Mouse (Mus musculus) forebrain, embryonic 10.5 days (tissue): Measurements from ENCODE around the gene Gimap3. TPM values are rescaled to one million over a fixed set of nuclear protein-coding genes. Genes with fewer than 3 reads are reported as not detected.

Experiments
- DNase-seq: peaks from one replicate; pipeline ENCODE4 v3.0.0-alpha.2; 2017; ENCODE audit warnings: low spot score; ENCODE audit errors: extremely low spot score
- H3K27ac ChIP-seq: fragments of 300-500 bp; sonication (generic); 2 replicates; pipeline ENCODE4 v1.5.1; 2016; ENCODE audit warnings: mild to moderate bottlenecking
- H3K27me3 ChIP-seq: fragments of 300-500 bp; sonication (generic); 2 replicates; pipeline ENCODE4 v1.6.1; 2016; ENCODE audit warnings: mild to moderate bottlenecking; ENCODE audit not compliant: poor library complexity, severe bottlenecking
- H3K36me3 ChIP-seq: fragments of 300-500 bp; sonication (generic); replicated peaks from 2 replicates; pipeline ENCODE4 v1.6.1; 2016; ENCODE audit warnings: mild to moderate bottlenecking, moderate library complexity
- H3K4me1 ChIP-seq: fragments of 300-500 bp; sonication (generic); 2 replicates; pipeline ENCODE4 v1.6.1; 2016
- H3K4me3 ChIP-seq: fragments of 300-500 bp; sonication (generic); 2 replicates; pipeline ENCODE4 v1.5.1; 2016; ENCODE audit warnings: mild to moderate bottlenecking, moderate library complexity
- H3K9me3 ChIP-seq: fragments of 300-500 bp; sonication (generic); 2 replicates; pipeline ENCODE4 v1.6.1; 2016; ENCODE audit warnings: mild to moderate bottlenecking, moderate library complexity
- WGBS: fragments of 180-500 bp; shearing (Covaris S2); methylation state at CpG from one replicate; pipeline ENCODE4 v1.1.7; 2016; 5-methylcytosine and 5-hydroxymethylcytosine counted together
- polyA plus RNA-seq: library from polyadenylated mRNA; unstranded; fragments of >200 nt; fragmentation: Nextera tagmentation; extraction: Ambion mirVana; gene quantifications from 2 replicates; pipeline ENCODE4 v1.2.1, GENCODE M21; 2016

Gene Gimap3
- polyA plus RNA-seq: not detected in 2 replicates

DNA sequence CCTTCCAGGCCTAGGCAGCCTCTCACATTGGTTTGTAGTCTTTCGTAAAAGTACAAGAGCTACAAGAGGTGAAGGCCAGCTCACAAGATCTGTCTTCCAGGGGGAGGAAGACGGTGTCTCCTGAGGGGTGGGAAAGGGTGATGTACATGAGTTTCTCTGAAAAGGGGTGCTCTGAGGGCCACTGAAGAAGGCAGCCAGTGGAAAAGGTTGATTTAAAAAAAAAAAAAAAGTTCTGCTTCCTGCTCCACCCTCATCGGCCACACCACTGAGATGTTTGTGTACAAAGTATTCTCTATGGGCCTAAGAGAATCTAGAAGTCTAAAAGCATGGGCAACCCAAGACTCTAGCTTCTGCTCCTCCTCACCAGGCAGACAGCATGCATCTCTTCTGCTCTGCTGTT lies at the start of gene Gimap3:
Gimap3 (minus strand) TSS at position 156 of the 400 bp plus-strand sequence.
- Histone ChIP-seq H3K4me1 (0 out of 2 replicates have a peak, but pooled peaks cover 4% of the 10 kb centered on the region), H3K9me3 (no peaks in the 10 kb centered on the region), H3K4me3 (no peak within 1 kb of the TSS), H3K27ac (0 out of 2 replicates have a peak within 1 kb of the TSS, but pooled peaks have one; percentile 20), H3K27me3 (no peaks in the 10 kb centered on the region), H3K36me3 (no peaks in the 10 kb centered on the region)
- no peak for DNase-seq
- 95% methylated on average over 3 of the region's 3 CpGs for WGBS

DNA sequence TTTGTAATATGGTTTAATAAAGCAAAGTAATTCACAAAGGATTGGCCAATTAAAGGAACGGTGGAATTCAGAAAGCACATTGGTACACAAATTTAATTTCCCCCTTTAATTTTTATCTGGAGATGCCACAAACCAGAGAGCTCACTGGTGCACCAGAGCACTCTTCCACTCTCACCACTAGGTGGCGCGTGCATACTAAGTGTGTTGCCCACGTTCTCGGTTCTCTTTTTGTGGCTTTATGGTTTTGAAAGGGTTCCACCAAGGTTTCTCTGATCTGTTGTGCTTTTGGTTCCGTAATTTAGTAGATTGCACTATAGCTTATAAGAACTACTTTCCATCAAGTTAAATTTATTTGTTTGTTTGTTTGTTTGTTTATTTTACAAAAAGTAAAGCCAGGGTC lies 47.2 kb upstream of the Gimap3 start:
- no peaks in the 10 kb centered on the region for H3K36me3 ChIP-seq
- no peak overlapping the region for H3K4me3 ChIP-seq

DNA sequence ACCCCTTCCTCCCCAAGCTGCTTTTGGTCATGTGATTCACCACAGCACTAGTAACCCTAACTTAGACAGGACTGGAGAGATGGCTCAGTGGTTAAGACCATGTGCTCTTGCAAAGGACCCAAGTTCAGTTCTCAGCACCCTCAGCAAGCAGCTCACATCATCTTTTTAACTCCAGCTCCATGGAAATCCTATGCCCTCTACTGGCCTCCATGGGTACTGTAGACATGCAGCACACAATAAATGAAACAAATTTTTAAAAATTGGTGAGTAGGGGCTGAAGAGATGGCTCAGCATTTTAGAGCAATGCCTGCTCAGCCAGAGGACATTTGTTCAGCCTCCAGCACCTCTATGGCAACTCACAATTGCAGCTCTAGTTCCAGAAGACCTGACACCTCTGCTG lies 44.4 kb upstream of the Gimap3 start:
- peak; percentile 5 for DNase-seq
- no peak overlapping the region for H3K4me3 ChIP-seq
- H3K36me3 ChIP-seq: no peaks in the 10 kb centered on the region
- no peaks in the 10 kb centered on the region for H3K4me1 ChIP-seq
- H3K27me3 ChIP-seq: no peaks in the 10 kb centered on the region
- H3K27ac ChIP-seq: no peak overlapping the region
- H3K9me3 ChIP-seq: no peaks in the 10 kb centered on the region

More for the DNA sequence above, 47.2 kb upstream of the Gimap3 start:
- 12% methylated on average over 6 of the region's 6 CpGs for WGBS
- Histone ChIP-seq H3K27me3 (no peaks in the 10 kb centered on the region), H3K27ac (no peak overlapping the region), H3K4me1 (no peaks in the 10 kb centered on the region), H3K9me3 (no peaks in the 10 kb centered on the region)
- peak; percentile 43 for DNase-seq

DNA sequence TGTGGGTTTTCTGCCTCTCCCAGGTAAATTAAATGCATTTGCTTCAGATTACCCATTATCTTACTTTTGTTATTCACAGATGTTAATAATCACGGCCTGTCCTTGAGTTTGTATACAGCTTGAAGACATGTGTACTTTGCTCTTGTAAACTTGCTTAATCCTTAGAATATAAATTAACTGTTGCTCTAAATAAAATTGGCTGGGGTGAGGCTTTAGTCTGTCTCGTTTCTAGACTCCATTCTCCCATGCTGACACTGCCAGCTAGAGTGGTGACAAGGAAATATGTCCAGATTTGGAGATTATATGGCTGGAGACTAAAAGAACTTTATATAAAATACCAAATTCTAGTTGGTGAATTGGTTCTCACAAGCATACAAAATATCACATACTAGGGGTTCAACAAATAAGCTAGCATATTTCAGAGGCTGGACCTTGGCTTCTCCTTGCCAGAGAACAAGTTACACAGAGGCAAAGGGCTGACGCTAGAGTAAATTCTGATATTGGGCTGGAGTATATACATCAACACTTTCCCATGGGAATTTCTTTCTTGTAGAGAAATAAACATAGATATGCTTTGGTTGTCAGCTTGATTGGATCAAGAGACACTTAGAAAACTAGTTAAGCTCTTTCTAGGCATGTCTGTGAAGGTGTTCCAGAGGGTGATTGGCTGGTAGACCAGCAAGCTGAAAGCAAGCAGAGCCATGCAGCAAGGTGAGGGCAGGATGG lies 39.0 kb upstream of the Gimap3 start:
- Histone ChIP-seq H3K27me3 (no peaks in the 10 kb centered on the region), H3K9me3 (peaks cover 4% of the 10 kb centered on the region), H3K4me1 (no peaks in the 10 kb centered on the region), H3K4me3 (no peak overlapping the region), H3K27ac (no peak overlapping the region), H3K36me3 (no peaks in the 10 kb centered on the region)
- no peak for DNase-seq
- 86% methylated on average over 3 of the region's 3 CpGs for WGBS

DNA sequence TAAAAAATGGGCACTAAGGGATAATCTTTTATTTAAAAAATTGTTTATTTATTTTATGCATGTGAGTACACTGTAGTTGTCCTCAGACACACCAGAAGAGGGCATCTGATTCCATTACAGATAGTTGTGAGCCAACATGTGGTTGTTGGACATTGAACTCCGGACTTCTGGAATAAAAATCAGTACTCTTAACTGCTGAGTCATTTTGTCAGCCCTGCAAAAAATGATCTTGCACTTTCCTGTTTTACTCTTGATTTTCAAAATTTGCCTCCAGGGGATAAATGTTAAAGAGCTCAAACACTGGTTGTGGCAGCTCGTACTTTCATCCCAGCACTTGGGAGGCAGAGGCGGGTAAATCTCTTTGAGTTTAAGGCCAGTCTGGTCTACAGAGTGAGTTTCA lies 36.1 kb upstream of the Gimap3 start:
- H3K9me3 ChIP-seq: peaks cover 4% of the 10 kb centered on the region
- H3K36me3 ChIP-seq: no peaks in the 10 kb centered on the region
- no peaks in the 10 kb centered on the region for H3K4me1 ChIP-seq
- H3K27ac ChIP-seq: no peak overlapping the region
- DNase-seq: no peak
- no peak overlapping the region for H3K4me3 ChIP-seq
- no peaks in the 10 kb centered on the region for H3K27me3 ChIP-seq
- 89% methylated on average over 3 of the region's 3 CpGs for WGBS

DNA sequence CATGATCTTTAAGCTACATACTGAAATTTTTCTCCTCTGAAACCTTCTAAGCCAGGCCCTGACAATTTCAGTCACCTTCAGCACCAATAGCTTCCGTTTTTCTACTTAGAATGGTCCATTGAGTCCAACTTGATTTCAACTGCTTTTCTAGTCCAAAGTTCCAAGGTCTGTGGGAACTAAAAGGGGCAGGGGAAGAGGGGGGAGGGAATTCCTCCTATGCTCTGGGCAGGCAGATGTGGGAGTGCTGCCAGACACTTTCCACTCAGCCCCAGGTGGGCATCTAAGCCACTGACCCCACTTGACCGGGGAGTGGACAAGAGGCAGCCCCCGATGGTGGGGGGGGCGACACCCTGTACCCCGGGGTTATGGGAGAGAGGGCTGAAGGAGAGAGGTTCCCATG lies 33.7 kb upstream of the Gimap3 start:
- 87% methylated on average over 5 of the region's 5 CpGs for WGBS
- no peak for DNase-seq
- Histone ChIP-seq H3K4me3 (no peak overlapping the region), H3K9me3 (peaks cover 4% of the 10 kb centered on the region), H3K27ac (no peak overlapping the region), H3K27me3 (no peaks in the 10 kb centered on the region), H3K4me1 (no peaks in the 10 kb centered on the region), H3K36me3 (no peaks in the 10 kb centered on the region)

DNA sequence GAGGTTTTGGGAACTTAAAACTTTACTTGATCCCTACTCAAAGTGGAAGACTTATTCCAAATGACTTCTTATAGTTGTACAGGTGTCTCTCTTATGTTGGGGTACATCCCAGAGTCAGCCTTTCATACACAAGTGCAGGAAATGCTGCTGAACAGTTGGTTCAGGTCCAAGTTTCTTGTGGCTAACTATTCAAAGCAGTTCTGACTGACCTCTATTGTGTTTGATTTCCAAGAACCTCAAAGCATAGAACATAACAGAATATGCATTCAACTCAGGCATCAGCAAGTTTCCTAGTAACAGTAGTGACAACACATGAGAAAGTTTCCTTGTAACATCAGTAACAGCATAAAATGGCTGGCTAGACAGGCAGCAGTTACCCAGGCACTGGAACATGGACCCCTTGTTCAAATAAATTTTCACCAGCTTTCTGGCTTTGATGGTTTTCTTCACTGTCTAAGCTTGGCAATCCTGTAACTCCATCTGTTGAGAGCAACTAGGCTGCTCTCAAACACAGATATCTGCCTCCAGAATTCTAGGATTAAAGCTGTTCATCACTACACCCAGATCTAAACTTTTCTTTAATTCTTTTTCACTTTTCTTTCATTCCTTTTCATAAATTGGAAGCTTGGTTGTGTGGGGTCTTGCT lies 32.9 kb upstream of the Gimap3 start:
- Histone ChIP-seq H3K4me1 (no peaks in the 10 kb centered on the region), H3K9me3 (peaks cover 4% of the 10 kb centered on the region), H3K27ac (no peak overlapping the region), H3K27me3 (no peaks in the 10 kb centered on the region), H3K4me3 (no peak overlapping the region), H3K36me3 (no peaks in the 10 kb centered on the region)
- no peak for DNase-seq

DNA sequence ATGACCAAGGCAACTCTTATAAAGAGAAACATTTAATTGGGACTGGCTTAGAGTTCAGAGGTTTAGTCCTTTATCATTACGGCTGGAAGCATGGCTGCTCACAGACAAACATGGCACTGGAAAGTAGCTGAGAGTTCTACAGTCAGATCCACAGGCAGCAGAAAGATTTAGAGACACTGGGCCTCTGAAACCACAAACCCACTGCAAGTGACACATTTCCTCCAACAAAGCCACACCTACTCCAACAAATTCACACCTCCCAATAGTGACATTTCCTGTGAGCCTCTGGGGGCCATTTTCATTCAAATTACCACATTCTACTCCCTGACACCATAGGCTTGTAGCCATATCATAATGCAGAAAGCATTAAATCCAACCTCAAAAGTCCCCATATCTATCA lies 31.2 kb upstream of the Gimap3 start:
- no peaks in the 10 kb centered on the region for H3K4me1 ChIP-seq
- 78% methylated on average over 1 of the region's 1 CpGs for WGBS
- no peaks in the 10 kb centered on the region for H3K27me3 ChIP-seq
- peaks cover 4% of the 10 kb centered on the region for H3K9me3 ChIP-seq
- H3K27ac ChIP-seq: no peak overlapping the region
- H3K36me3 ChIP-seq: no peaks in the 10 kb centered on the region
- no peak overlapping the region for H3K4me3 ChIP-seq
- no peak for DNase-seq

DNA sequence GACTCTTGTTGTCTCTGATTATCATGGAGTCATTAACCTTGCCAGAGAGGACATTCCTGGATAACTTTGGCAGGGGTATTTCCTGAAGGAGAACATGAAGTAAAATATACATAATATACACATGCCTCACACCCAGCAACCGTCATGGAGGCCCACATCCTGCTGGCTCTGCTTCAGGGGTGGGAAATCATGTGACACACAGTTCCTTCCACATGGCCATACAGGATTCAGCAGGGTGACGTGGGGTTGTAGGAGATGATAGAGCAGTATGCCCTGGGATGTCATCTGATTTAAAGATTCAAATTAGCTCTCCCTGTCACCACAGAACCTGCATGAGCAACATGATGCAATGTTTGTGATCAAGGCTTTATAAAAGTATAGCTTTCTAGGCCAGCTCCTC lies 17.2 kb upstream of the Gimap3 start:
- Histone ChIP-seq H3K27me3 (no peaks in the 10 kb centered on the region), H3K9me3 (no peaks in the 10 kb centered on the region), H3K4me3 (no peak overlapping the region), H3K36me3 (no peaks in the 10 kb centered on the region), H3K4me1 (no peaks in the 10 kb centered on the region), H3K27ac (no peak overlapping the region)
- WGBS: 85% methylated on average over 2 of the region's 2 CpGs
- no peak for DNase-seq

DNA sequence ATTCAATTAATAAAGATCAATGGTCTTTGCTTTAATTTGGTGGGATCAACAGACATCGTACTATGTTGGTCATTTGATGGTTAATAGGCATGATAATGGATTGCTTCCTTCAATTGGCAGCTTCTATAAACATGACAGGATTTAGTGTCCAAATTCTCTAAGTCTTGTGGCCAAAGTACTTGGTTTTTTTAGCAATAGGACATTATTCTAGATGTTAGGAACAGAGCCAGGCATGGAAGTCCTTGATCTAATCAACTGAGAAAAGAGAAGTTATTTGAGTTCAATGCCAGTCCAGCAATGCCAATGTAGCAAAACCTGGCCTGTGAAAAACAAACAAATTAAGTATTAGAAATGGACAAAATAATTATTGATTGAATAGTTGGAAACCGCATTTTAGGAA lies 14.9 kb upstream of the Gimap3 start:
- no peak for DNase-seq
- Histone ChIP-seq H3K9me3 (no peaks in the 10 kb centered on the region), H3K27ac (no peak overlapping the region), H3K27me3 (no peaks in the 10 kb centered on the region), H3K36me3 (no peaks in the 10 kb centered on the region), H3K4me3 (no peak overlapping the region), H3K4me1 (no peaks in the 10 kb centered on the region)
- 86% methylated on average over 2 of the region's 2 CpGs for WGBS

DNA sequence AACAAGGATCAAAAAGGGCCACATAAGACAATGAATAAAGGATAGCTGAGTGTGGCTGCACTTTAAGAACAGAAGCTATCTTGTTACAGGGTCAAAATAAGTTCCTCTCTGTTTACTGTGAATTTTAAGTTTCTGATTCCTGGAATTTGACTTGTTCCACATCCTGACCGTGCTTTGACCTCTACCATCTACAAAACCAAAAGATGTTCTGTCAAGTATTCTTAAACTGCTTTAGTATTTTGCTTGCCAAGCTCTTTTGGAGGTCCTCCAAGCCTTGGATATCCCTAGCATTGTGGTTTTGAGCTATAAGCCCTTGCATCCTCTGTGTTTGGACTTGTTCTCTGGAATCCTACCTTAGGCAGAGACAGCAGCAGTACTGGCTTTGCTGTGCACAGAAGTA lies 14.5 kb upstream of the Gimap3 start:
- H3K4me3 ChIP-seq: no peak overlapping the region
- 83% methylated on average over 1 of the region's 1 CpGs for WGBS

DNA sequence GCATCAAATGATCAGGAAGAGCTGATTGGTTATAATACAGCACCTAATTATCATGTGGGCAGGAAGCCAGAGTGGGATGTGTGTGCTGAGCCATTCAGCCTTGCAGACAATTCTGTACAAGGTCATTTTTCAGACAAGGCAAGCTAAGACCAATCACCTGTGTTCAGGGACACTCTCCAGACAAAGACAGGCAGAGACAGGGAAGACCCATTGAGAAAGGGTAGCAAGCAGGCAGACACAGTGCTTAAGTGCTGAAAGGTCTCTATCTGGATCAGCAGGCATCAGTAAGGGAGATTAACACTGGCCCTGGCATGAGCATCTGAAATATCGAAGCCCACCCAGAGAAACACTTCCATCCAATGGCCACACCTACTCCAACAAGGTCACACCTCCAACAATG lies 13.8 kb upstream of the Gimap3 start:
- Histone ChIP-seq H3K4me1 (no peaks in the 10 kb centered on the region), H3K9me3 (peaks cover 5% of the 10 kb centered on the region), H3K4me3 (no peak overlapping the region), H3K27ac (no peak overlapping the region), H3K36me3 (no peaks in the 10 kb centered on the region), H3K27me3 (no peaks in the 10 kb centered on the region)
- DNase-seq: no peak
- WGBS: 95% methylated on average over 1 of the region's 1 CpGs

More for the DNA sequence above, 14.5 kb upstream of the Gimap3 start:
- Histone ChIP-seq H3K27ac (no peak overlapping the region), H3K4me1 (no peaks in the 10 kb centered on the region), H3K36me3 (no peaks in the 10 kb centered on the region), H3K27me3 (no peaks in the 10 kb centered on the region), H3K9me3 (no peaks in the 10 kb centered on the region; the same call in 1 of the 2 replicates)
- DNase-seq: no peak

DNA sequence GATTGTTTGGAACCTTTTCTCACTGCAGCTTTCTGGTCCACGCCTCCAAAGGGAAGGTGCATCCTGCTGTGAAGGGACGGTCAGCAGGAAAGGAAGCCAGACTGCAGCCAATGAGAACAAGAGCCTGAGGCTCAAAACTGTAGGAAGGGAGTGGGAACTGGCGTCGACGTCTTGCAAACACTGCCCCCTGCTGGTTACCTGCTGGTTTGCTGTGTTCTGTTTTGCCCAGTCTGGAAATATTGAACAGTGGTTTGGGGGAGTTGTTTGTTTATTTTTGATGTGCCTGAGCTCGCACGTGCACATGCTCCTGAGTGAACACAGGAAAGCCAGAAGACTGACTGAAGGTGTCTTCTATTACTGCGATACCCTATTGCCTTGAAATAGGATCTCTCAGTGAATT lies 1.4 kb upstream of the Gimap3 start:
- Histone ChIP-seq H3K4me1 (0 out of 2 replicates have a peak, but pooled peaks cover 4% of the 10 kb centered on the region), H3K27me3 (no peaks in the 10 kb centered on the region), H3K9me3 (no peaks in the 10 kb centered on the region), H3K27ac (0 out of 2 replicates have a peak overlapping the region, but pooled peaks have one; percentile 20), H3K4me3 (no peak overlapping the region), H3K36me3 (no peaks in the 10 kb centered on the region)
- DNase-seq: peak; percentile 75
- 13% methylated on average over 8 of the region's 8 CpGs for WGBS
